Mouse (Mus musculus) liver, postnatal 0 days (tissue): ENCODE measurements around the gene Nudt3. TPM values are rescaled to one million over a fixed set of nuclear protein-coding genes. Genes with fewer than 3 reads are reported as not detected.

ENCODE experiments used
- ATAC-seq: fragments of 200-750 bp; cut with Nextera tagmentation; 2 replicates; pipeline ENCODE4 v1.8.0; 2017; ENCODE audit warnings: mild to moderate bottlenecking, moderate library complexity
- DNase-seq: peaks from one replicate; pipeline ENCODE4 v3.0.0-alpha.2; 2016
- H3K27ac ChIP-seq: fragments of 300-500 bp; sonication (generic); 2 replicates; pipeline ENCODE4 v1.5.1; 2014; ENCODE audit warnings: antibody characterized with exemption, moderate library complexity, mild to moderate bottlenecking, low read depth
- H3K27me3 ChIP-seq: fragments of 300-500 bp; sonication (generic); 2 replicates; pipeline ENCODE4 v1.6.1; 2014; ENCODE audit warnings: low read length, control low read depth, mixed read lengths; ENCODE audit not compliant: insufficient read depth
- H3K36me3 ChIP-seq: fragments of 300-500 bp; sonication (generic); replicated peaks from 2 replicates; pipeline ENCODE4 v1.6.1; 2014; ENCODE audit warnings: mild to moderate bottlenecking, control low read depth, low read length, moderate library complexity, mixed read lengths; ENCODE audit not compliant: insufficient read depth
- H3K4me1 ChIP-seq: fragments of 300-500 bp; sonication (generic); 2 replicates; pipeline ENCODE4 v1.6.1; 2014; ENCODE audit warnings: antibody characterized with exemption, mild to moderate bottlenecking, control low read depth; ENCODE audit not compliant: insufficient read depth
- H3K4me2 ChIP-seq: fragments of 300-500 bp; sonication (generic); 2 replicates; pipeline ENCODE4 v1.6.1; 2014; ENCODE audit warnings: low read depth, mild to moderate bottlenecking, low read length, moderate library complexity, mixed read lengths
- H3K4me3 ChIP-seq: fragments of 300-500 bp; sonication (generic); 2 replicates; pipeline ENCODE4 v1.5.1; 2014; ENCODE audit warnings: low read depth, low read length
- H3K9ac ChIP-seq: fragments of 300-500 bp; sonication (generic); replicated peaks from 2 replicates; pipeline ENCODE4 v1.6.1; 2014; ENCODE audit warnings: mild to moderate bottlenecking, moderate library complexity
- H3K9me3 ChIP-seq: fragments of 300-500 bp; sonication (generic); 2 replicates; pipeline ENCODE4 v1.6.1; 2016; ENCODE audit warnings: mild to moderate bottlenecking, control low read depth, low read length, mixed read lengths
- CTCF ChIP-seq: sonication (generic); IDR thresholded peaks from 2 replicates; pipeline ENCODE4 v1.5.1; 2016; ENCODE audit warnings: antibody characterized with exemption, low read depth
- EP300 ChIP-seq: IDR thresholded peaks from 2 replicates; pipeline ENCODE4 v1.6.1; 2016; ENCODE audit warnings: antibody characterized with exemption, low read depth, mild to moderate bottlenecking
- WGBS: fragments of 180-500 bp; shearing (Covaris S2); extraction: QIAGEN DNeasy Blood & Tissue Kit; methylation state at CpG from one replicate; pipeline ENCODE4 v1.1.7; 2014; ENCODE audit not compliant: insufficient replicate concordance; 5-methylcytosine and 5-hydroxymethylcytosine counted together
- polyA plus RNA-seq: library from polyadenylated mRNA; unstranded; fragments of >200 nt; fragmentation: Nextera tagmentation; extraction: Ambion mirVana; gene quantifications from 2 replicates; pipeline ENCODE4 v1.2.1, GENCODE M21; 2015

Gene Nudt3
- polyA plus RNA-seq, 1 experiment from 2014 or later = 17.9 TPM

GRCm38 (mm10) chr17:27583185-27583894, 40.0 kb downstream of the Nudt3 start:
- no peak overlapping the region for H3K27ac ChIP-seq
- H3K9me3 ChIP-seq = no peaks in the 10 kb centered on the region
- no peak overlapping the region for H3K4me3 ChIP-seq
- TF ChIP-seq EP300 = no peak
- TF ChIP-seq CTCF = no peak
- no peak overlapping the region for H3K4me2 ChIP-seq
- no peak overlapping the region for H3K9ac ChIP-seq
- ATAC-seq = peak; percentile 66
- DNase-seq = no peak
- H3K4me1 ChIP-seq = peaks cover 14% of the 10 kb centered on the region
- 57% methylated on average over 13 of the region's 13 CpGs for WGBS
- H3K36me3 ChIP-seq = peaks cover 26% of the 10 kb centered on the region
- no peaks in the 10 kb centered on the region for H3K27me3 ChIP-seq

DNA sequence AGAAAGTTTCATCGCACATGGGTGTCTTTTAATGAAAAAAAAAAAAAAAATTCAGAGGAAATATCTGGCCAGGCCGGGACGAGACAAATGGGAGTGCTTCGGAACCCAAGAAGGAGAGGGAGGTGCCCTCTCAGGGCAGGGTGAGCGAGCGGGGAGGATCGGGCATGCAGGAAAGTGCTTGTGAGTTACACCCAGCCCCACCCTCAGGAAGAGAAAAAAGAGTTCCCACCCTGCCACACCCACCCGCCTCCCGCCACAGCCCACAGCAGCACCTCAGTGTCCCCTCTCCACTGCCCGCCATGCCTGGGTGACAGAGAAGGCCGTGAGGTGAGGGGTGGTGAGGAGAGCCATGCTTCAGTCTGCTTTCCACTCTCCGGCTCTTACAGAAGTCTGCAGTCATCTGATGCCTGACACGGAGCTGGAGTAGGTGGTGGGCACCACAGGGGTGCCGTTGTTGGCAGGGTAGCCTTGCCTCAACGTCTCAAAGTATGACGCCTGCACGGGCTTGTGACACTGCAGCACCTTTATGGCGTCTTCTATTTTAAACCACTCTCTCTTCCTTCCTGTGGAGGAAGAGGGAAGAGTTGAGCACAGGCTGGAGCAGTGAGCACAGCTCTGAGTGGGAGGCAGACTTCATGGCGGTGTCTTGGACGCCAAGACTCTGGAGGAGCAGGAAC, 42.8 kb downstream of the Nudt3 start:
- H3K4me2 ChIP-seq = no peak overlapping the region
- TF ChIP-seq EP300 (no peak), CTCF (no peak)
- H3K4me3 ChIP-seq = no peak overlapping the region
- no peaks in the 10 kb centered on the region for H3K9me3 ChIP-seq
- H3K9ac ChIP-seq = no peak overlapping the region
- 61% methylated on average over 20 of the region's 20 CpGs for WGBS
- H3K36me3 ChIP-seq = peaks cover 26% of the 10 kb centered on the region
- DNase-seq = peak; percentile 28
- peak; percentile 48 for ATAC-seq
- no peaks in the 10 kb centered on the region for H3K27me3 ChIP-seq
- no peak overlapping the region for H3K27ac ChIP-seq
- no peaks in the 10 kb centered on the region for H3K4me1 ChIP-seq

- Histone ChIP-seq H3K27ac (no peak overlapping the region), H3K4me1 (no peaks in the 10 kb centered on the region), H3K4me3 (no peak overlapping the region), H3K27me3 (no peaks in the 10 kb centered on the region), H3K36me3 (peaks cover 26% of the 10 kb centered on the region), H3K9me3 (no peaks in the 10 kb centered on the region), H3K9ac (no peak overlapping the region), H3K4me2 (no peak overlapping the region)
- WGBS = 90% methylated on average over 8 of the region's 8 CpGs
- TF ChIP-seq CTCF (no peak), EP300 (no peak)
- no peak for ATAC-seq
- DNase-seq = no peak
Measured at GRCm38 (mm10) chr17:27579816-27580215, 43.5 kb downstream of the Nudt3 start.

- no peak overlapping the region for H3K9ac ChIP-seq
- H3K4me2 ChIP-seq = no peak overlapping the region
- H3K4me1 ChIP-seq = no peaks in the 10 kb centered on the region
- H3K4me3 ChIP-seq = no peak overlapping the region
- no peak for DNase-seq
- 81% methylated on average over 10 of the region's 10 CpGs for WGBS
- no peak for ATAC-seq
- no peaks in the 10 kb centered on the region for H3K27me3 ChIP-seq
- H3K36me3 ChIP-seq = peaks cover 26% of the 10 kb centered on the region
- no peaks in the 10 kb centered on the region for H3K9me3 ChIP-seq
- H3K27ac ChIP-seq = no peak overlapping the region
- TF ChIP-seq CTCF (no peak), EP300 (no peak)
Measured at GRCm38 (mm10) chr17:27578487-27578886, 44.8 kb downstream of the Nudt3 start.

DNA sequence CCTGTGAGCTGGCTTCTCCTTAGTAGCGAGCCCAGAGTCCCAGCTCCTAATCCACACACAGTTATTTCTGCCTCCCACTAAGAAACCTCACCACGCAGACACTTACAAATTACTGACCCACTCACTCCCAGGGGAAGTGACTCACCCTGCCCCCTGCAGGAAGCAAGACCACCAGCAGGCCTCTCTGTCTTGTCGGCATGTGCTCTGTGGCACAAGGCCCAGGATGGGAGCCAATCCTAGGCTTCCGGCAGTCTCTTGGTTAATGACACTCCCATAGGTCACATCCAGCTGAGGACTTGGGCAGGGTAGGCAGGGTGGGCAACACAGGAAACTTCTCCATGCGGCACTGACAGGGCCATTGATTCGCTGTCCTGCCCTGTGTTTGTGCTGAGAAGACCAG, 45.8 kb downstream of the Nudt3 start:
- no peak overlapping the region for H3K4me3 ChIP-seq
- no peak overlapping the region for H3K9ac ChIP-seq
- no peak for ATAC-seq
- no peaks in the 10 kb centered on the region for H3K4me1 ChIP-seq
- H3K27ac ChIP-seq = no peak overlapping the region
- no peak overlapping the region for H3K4me2 ChIP-seq
- 71% methylated on average over 6 of the region's 6 CpGs for WGBS
- peaks cover 26% of the 10 kb centered on the region for H3K36me3 ChIP-seq
- H3K27me3 ChIP-seq = no peaks in the 10 kb centered on the region
- peak; percentile 41; the same call in 1 of the 2 replicates for TF ChIP-seq CTCF
- TF ChIP-seq EP300 = no peak
- H3K9me3 ChIP-seq = no peaks in the 10 kb centered on the region
- no peak for DNase-seq

- no peak overlapping the region for H3K9ac ChIP-seq
- no peaks in the 10 kb centered on the region for H3K9me3 ChIP-seq
- H3K27me3 ChIP-seq = no peaks in the 10 kb centered on the region
- H3K36me3 ChIP-seq = peaks cover 25% of the 10 kb centered on the region
- no peak for DNase-seq
- no peak overlapping the region for H3K27ac ChIP-seq
- no peaks in the 10 kb centered on the region; the same call in 1 of the 2 replicates for H3K4me1 ChIP-seq
- no peak overlapping the region for H3K4me2 ChIP-seq
- no peak overlapping the region for H3K4me3 ChIP-seq
- TF ChIP-seq EP300 (no peak), CTCF (no peak)
- WGBS = 75% methylated on average over 7 of the region's 7 CpGs
- ATAC-seq = no peak
Measured at GRCm38 (mm10) chr17:27576056-27576455, 47.2 kb downstream of the Nudt3 start.
